Mouse (Mus musculus) left cerebral cortex, adult 2 months (tissue): ENCODE measurements around the gene Bend3. TPM values are rescaled to one million over a fixed set of nuclear protein-coding genes. Genes with fewer than 3 reads are reported as not detected.
A peak's percentile ranks its signal among the peaks of the same experiment; 100 is the strongest.

Experiments
- DNase-seq, 2 experiments: peaks; one replicate each; pipeline ENCODE4 v3.0.0; 2021 to 2022; ENCODE audit warnings: low spot score in 2 of 2, mixed read lengths in 1 of 2; ENCODE audit errors: extremely low spot score in 1 of 2
- H3K27ac ChIP-seq: fragments of 200-600 bp; 2 replicates; pipeline ENCODE4 v1.8.1; 2022
- H3K4me3 ChIP-seq: fragments of 200-600 bp; 2 replicates; pipeline ENCODE4 v1.8.1; 2022
- CTCF ChIP-seq: fragments of 200-600 bp; IDR thresholded peaks from 2 replicates; pipeline ENCODE4 v1.8.1; 2022; ENCODE audit warnings: antibody characterized with exemption, mild to moderate bottlenecking, moderate library complexity
- intact Hi-C: fragments of 180-260 bp; cut with DNase I; formaldehyde crosslinking; loops from one replicate; pipeline ENCODE4 v1.15.1; 2025
- total RNA-seq, 2 experiments: library from RNA; stranded (reverse); gene quantifications; 2 replicates each; pipeline ENCODE4 v1.2.3; 2021

Bend3 gene
- total RNA-seq, 2 experiments from 2014 or later = 5.4 to 6.1 TPM

- H3K4me3 ChIP-seq = peak within 1 kb of the TSS; percentile 78
- H3K27ac ChIP-seq = peak within 1 kb of the TSS; percentile 93
- intact Hi-C loops = loop anchor here (2.0 kb wide), 1 partner anchor 62 kb away; the partner anchor contains the start of gene Bend3
- peak; percentile 79 for TF ChIP-seq CTCF
- peak; percentile 95 to 97 for DNase-seq
Measured at GRCm38 (mm10) chr10:43540442-43541152, 62.0 kb downstream of the Bend3 start, which contains the start of gene 1700021F05Rik. 1700021F05Rik (minus strand) TSS chr10:43540994.

GRCm38 (mm10) chr10:43541153-43541544, 62.5 kb downstream of the Bend3 start:
- no peak for DNase-seq
- TF ChIP-seq CTCF = peak; percentile 2; the same call in 1 of the 2 replicates
- H3K4me3 ChIP-seq = no peak overlapping the region
- H3K27ac ChIP-seq = no peak overlapping the region
- intact Hi-C loops = loop anchor here (2.0 kb wide), 1 partner anchor 62 kb away; the partner anchor contains the start of gene Bend3

GRCm38 (mm10) chr10:43549411-43549810, 70.8 kb downstream of the Bend3 start:
- DNase-seq = no peak
- TF ChIP-seq CTCF = no peak; the same call in 1 of the 2 replicates
- Histone ChIP-seq H3K4me3 (no peak overlapping the region), H3K27ac (no peak overlapping the region)
- intact Hi-C loops = no loop called here

- no peak for TF ChIP-seq CTCF
- no peak for DNase-seq
- Histone ChIP-seq H3K4me3 (no peak overlapping the region), H3K27ac (no peak overlapping the region)
- intact Hi-C loops = no loop called here
Measured at GRCm38 (mm10) chr10:43550923-43551322, 72.3 kb downstream of the Bend3 start.

- no peak overlapping the region for H3K27ac ChIP-seq
- H3K4me3 ChIP-seq = no peak overlapping the region
- no peak for DNase-seq
- intact Hi-C loops = no loop called here
- TF ChIP-seq CTCF = no peak
Measured at GRCm38 (mm10) chr10:43551388-43551787, 72.8 kb downstream of the Bend3 start.

GRCm38 (mm10) chr10:43557630-43558165, 79.1 kb downstream of the Bend3 start:
- DNase-seq = no peak
- Histone ChIP-seq H3K4me3 (no peak overlapping the region), H3K27ac (no peak overlapping the region)
- TF ChIP-seq CTCF = no peak
- intact Hi-C loops = no loop called here

GRCm38 (mm10) chr10:43559313-43559712, 80.7 kb downstream of the Bend3 start:
- intact Hi-C loops = no loop called here
- no peak for TF ChIP-seq CTCF
- DNase-seq = no peak
- H3K27ac ChIP-seq = no peak overlapping the region
- H3K4me3 ChIP-seq = no peak overlapping the region

- intact Hi-C loops = no loop called here
- Histone ChIP-seq H3K4me3 (no peak overlapping the region), H3K27ac (no peak overlapping the region)
- no peak; the same call in none of the 2 replicates for TF ChIP-seq CTCF
- no peak for DNase-seq
Measured at GRCm38 (mm10) chr10:43560765-43561164, 82.1 kb downstream of the Bend3 start.

- H3K27ac ChIP-seq = no peak overlapping the region
- DNase-seq = no peak
- no peak for TF ChIP-seq CTCF
- intact Hi-C loops = no loop called here
- no peak overlapping the region for H3K4me3 ChIP-seq
Measured at GRCm38 (mm10) chr10:43561311-43561710, 82.7 kb downstream of the Bend3 start.

Other genes starting within 250 kb of the Bend3 start
- gene Gm9803, start 45.3 kb downstream of the Bend3 start, total RNA-seq = 1 to 10 TPM in 1 of 2 experiments, not detected in 1; 7.5 TPM
- 10 to 100 TPM; 43.4 to 50.4 TPM for gene 1700021F05Rik, start 62.2 kb downstream of the Bend3 start, total RNA-seq
- gene Cd24a, start 99.5 kb downstream of the Bend3 start, total RNA-seq = 1 to 10 TPM; 6.4 to 9.2 TPM